Mouse (Mus musculus): ENCODE measurements around the gene Itgb7. TPM values are rescaled to one million over a fixed set of nuclear protein-coding genes. Genes with fewer than 3 reads are reported as not detected.

Gene Itgb7
- polyA plus RNA-seq, 1 experiment from 2014 or later: 4.3 TPM

GRCm38 (mm10) chr15:102222386-102222785 lies 9.4 kb downstream of the Itgb7 start:
- no peak overlapping the region for H3K4me3 ChIP-seq (ENCODE audit: low read depth, low read length)
- peaks cover 10% of the 10 kb centered on the region for H3K27me3 ChIP-seq (replicated peaks; ENCODE audit: insufficient read depth, low read length)
- no peak overlapping the region for H3K9ac ChIP-seq (replicated peaks; ENCODE audit: low read depth)
- 53% methylated on average over 10 of the region's 10 CpGs for WGBS
- no peak overlapping the region for H3K27ac ChIP-seq (ENCODE audit: low read length)
- ATAC-seq (no peak), DNase-seq (ENCODE audit: low spot score) (no peak)
- TF ChIP-seq CTCF (IDR thresholded peaks at IDR 0.05) (peak; percentile 32), EP300 (IDR thresholded peaks at IDR 0.05) (no peak)
- no peaks in the 10 kb centered on the region for H3K36me3 ChIP-seq (ENCODE audit: insufficient read depth, low read length)
- H3K4me2 ChIP-seq (replicated peaks; ENCODE audit: low read depth, low read length): no peak overlapping the region
- no peaks in the 10 kb centered on the region for H3K9me3 ChIP-seq (ENCODE audit: low read length)
- H3K4me1 ChIP-seq (ENCODE audit: insufficient read depth, low read depth, low read length): peaks cover 4% of the 10 kb centered on the region; the same call in 1 of the 2 replicates

- H3K27ac ChIP-seq (ENCODE audit: low read length): no peak overlapping the region
- no peaks in the 10 kb centered on the region for H3K4me1 ChIP-seq (ENCODE audit: insufficient read depth, low read depth, low read length)
- H3K27me3 ChIP-seq (replicated peaks; ENCODE audit: insufficient read depth, low read length): no peaks in the 10 kb centered on the region
- H3K9ac ChIP-seq (replicated peaks; ENCODE audit: low read depth): no peak overlapping the region
- DNase-seq (ENCODE audit: low spot score) (no peak), ATAC-seq (peak; percentile 32)
- H3K4me2 ChIP-seq (replicated peaks; ENCODE audit: low read depth, low read length): no peak overlapping the region
- TF ChIP-seq EP300 (IDR thresholded peaks at IDR 0.05) (no peak), CTCF (IDR thresholded peaks at IDR 0.05) (no peak)
- no peak overlapping the region for H3K4me3 ChIP-seq (ENCODE audit: low read depth, low read length)
- 67% methylated on average over 7 of the region's 7 CpGs for WGBS
- peaks cover 14% of the 10 kb centered on the region; the same call in 1 of the 2 replicates for H3K36me3 ChIP-seq (ENCODE audit: insufficient read depth, low read length)
- H3K9me3 ChIP-seq (ENCODE audit: low read length): no peaks in the 10 kb centered on the region
Measured at GRCm38 (mm10) chr15:102217325-102217724, 14.4 kb downstream of the Itgb7 start.

GRCm38 (mm10) chr15:102216459-102217228 lies 15.1 kb downstream of the Itgb7 start:
- H3K27ac ChIP-seq (ENCODE audit: low read length): no peak overlapping the region
- WGBS: 77% methylated on average over 16 of the region's 16 CpGs
- peak; percentile 20 for ATAC-seq
- no peak for TF ChIP-seq EP300 (IDR thresholded peaks at IDR 0.05)
- TF ChIP-seq CTCF (IDR thresholded peaks at IDR 0.05): no peak
- no peak for DNase-seq (ENCODE audit: low spot score)
- H3K4me2 ChIP-seq (replicated peaks; ENCODE audit: low read depth, low read length): no peak overlapping the region
- no peaks in the 10 kb centered on the region for H3K9me3 ChIP-seq (ENCODE audit: low read length)
- H3K9ac ChIP-seq (replicated peaks; ENCODE audit: low read depth): no peak overlapping the region
- H3K4me1 ChIP-seq (ENCODE audit: insufficient read depth, low read depth, low read length): no peaks in the 10 kb centered on the region
- H3K27me3 ChIP-seq (replicated peaks; ENCODE audit: insufficient read depth, low read length): no peaks in the 10 kb centered on the region
- no peak overlapping the region for H3K4me3 ChIP-seq (ENCODE audit: low read depth, low read length)
- peaks cover 20% of the 10 kb centered on the region; the same call in 1 of the 2 replicates for H3K36me3 ChIP-seq (ENCODE audit: insufficient read depth, low read length)

- H3K4me3 ChIP-seq (ENCODE audit: low read depth, low read length): no peak overlapping the region
- no peak for ATAC-seq
- DNase-seq (ENCODE audit: low spot score): no peak
- H3K4me1 ChIP-seq (ENCODE audit: insufficient read depth, low read depth, low read length): no peaks in the 10 kb centered on the region
- H3K4me2 ChIP-seq (replicated peaks; ENCODE audit: low read depth, low read length): no peak overlapping the region
- H3K27me3 ChIP-seq (replicated peaks; ENCODE audit: insufficient read depth, low read length): no peaks in the 10 kb centered on the region
- peaks cover 24% of the 10 kb centered on the region; the same call in 1 of the 2 replicates for H3K36me3 ChIP-seq (ENCODE audit: insufficient read depth, low read length)
- 79% methylated on average over 6 of the region's 6 CpGs for WGBS
- H3K9ac ChIP-seq (replicated peaks; ENCODE audit: low read depth): no peak overlapping the region
- TF ChIP-seq CTCF (IDR thresholded peaks at IDR 0.05): no peak
- TF ChIP-seq EP300 (IDR thresholded peaks at IDR 0.05): no peak
- H3K9me3 ChIP-seq (ENCODE audit: low read length): no peaks in the 10 kb centered on the region
- no peak overlapping the region for H3K27ac ChIP-seq (ENCODE audit: low read length)
Measured at GRCm38 (mm10) chr15:102215624-102216023, 16.1 kb downstream of the Itgb7 start.

- H3K9ac ChIP-seq (replicated peaks; ENCODE audit: low read depth): no peak overlapping the region
- DNase-seq (ENCODE audit: low spot score): no peak
- H3K27ac ChIP-seq (ENCODE audit: low read length): no peak overlapping the region
- H3K4me3 ChIP-seq (ENCODE audit: low read depth, low read length): no peak overlapping the region
- H3K9me3 ChIP-seq (ENCODE audit: low read length): no peaks in the 10 kb centered on the region
- H3K4me2 ChIP-seq (replicated peaks; ENCODE audit: low read depth, low read length): no peak overlapping the region
- H3K4me1 ChIP-seq (ENCODE audit: insufficient read depth, low read depth, low read length): no peaks in the 10 kb centered on the region
- H3K36me3 ChIP-seq (ENCODE audit: insufficient read depth, low read length): peaks cover 24% of the 10 kb centered on the region; the same call in 1 of the 2 replicates
- H3K27me3 ChIP-seq (replicated peaks; ENCODE audit: insufficient read depth, low read length): no peaks in the 10 kb centered on the region
- 55% methylated on average over 2 of the region's 2 CpGs for WGBS
- no peak for ATAC-seq
- TF ChIP-seq CTCF (IDR thresholded peaks at IDR 0.05) (no peak), EP300 (IDR thresholded peaks at IDR 0.05) (no peak)
Measured at GRCm38 (mm10) chr15:102214132-102214531, 17.6 kb downstream of the Itgb7 start.

- H3K9ac ChIP-seq (replicated peaks; ENCODE audit: low read depth): no peak overlapping the region
- H3K4me2 ChIP-seq (replicated peaks; ENCODE audit: low read depth, low read length): no peak overlapping the region
- H3K4me1 ChIP-seq (ENCODE audit: insufficient read depth, low read depth, low read length): 0 out of 2 replicates have a peak, but pooled peaks cover 7% of the 10 kb centered on the region
- H3K36me3 ChIP-seq (ENCODE audit: insufficient read depth, low read length): peaks cover 40% of the 10 kb centered on the region; the same call in 1 of the 2 replicates
- no peak overlapping the region for H3K27ac ChIP-seq (ENCODE audit: low read length)
- DNase-seq (ENCODE audit: low spot score) (no peak), ATAC-seq (no peak)
- H3K4me3 ChIP-seq (ENCODE audit: low read depth, low read length): no peak overlapping the region
- H3K9me3 ChIP-seq (ENCODE audit: low read length): no peaks in the 10 kb centered on the region
- TF ChIP-seq EP300 (IDR thresholded peaks at IDR 0.05): no peak
- TF ChIP-seq CTCF (IDR thresholded peaks at IDR 0.05): no peak
- WGBS: 67% methylated on average over 6 of the region's 6 CpGs
- no peaks in the 10 kb centered on the region for H3K27me3 ChIP-seq (replicated peaks; ENCODE audit: insufficient read depth, low read length)
Measured at GRCm38 (mm10) chr15:102211895-102212294, 19.8 kb downstream of the Itgb7 start.
